Mouse (Mus musculus) heart, adult 2 months (tissue): ENCODE results near the gene Zdhhc3.

Experiments used
- CTCF ChIP-seq: fragments of 200-600 bp; IDR thresholded peaks from 2 replicates; pipeline ENCODE4 v1.8.1; 2022; ENCODE audit warnings: antibody characterized with exemption, mild to moderate bottlenecking, moderate library complexity
- EP300 ChIP-seq: fragments of 200-500 bp; IDR thresholded peaks from 2 replicates; pipeline ENCODE4 v1.6.1; 2011; ENCODE audit warnings: low read depth, low read length, control low read depth; ENCODE audit not compliant: insufficient read depth
- POLR2A ChIP-seq: fragments of 200-500 bp; IDR thresholded peaks from 2 replicates; pipeline ENCODE4 v1.6.1; 2011; ENCODE audit warnings: mild to moderate bottlenecking, low read depth, low read length, control low read depth; ENCODE audit not compliant: insufficient read depth

GRCm38 (mm10) chr9:123085373-123085772, 27.6 kb downstream of the Zdhhc3 start:
- TF ChIP-seq EP300 = no peak
- no peak for TF ChIP-seq POLR2A
- no peak for TF ChIP-seq CTCF
